Mouse (Mus musculus): ENCODE measurements around the gene Card14. TPM values are rescaled to one million over a fixed set of nuclear protein-coding genes. Genes with fewer than 3 reads are reported as not detected.

Card14 gene
- polyA plus RNA-seq (2012; rRNA removed) (1.7 and 2.0 TPM in 2 replicates), polyA plus RNA-seq (2014; fragmentation: Nextera tagmentation; extraction: Ambion mirVana) (1.7 and 1.9 TPM in 2 replicates)

DNA sequence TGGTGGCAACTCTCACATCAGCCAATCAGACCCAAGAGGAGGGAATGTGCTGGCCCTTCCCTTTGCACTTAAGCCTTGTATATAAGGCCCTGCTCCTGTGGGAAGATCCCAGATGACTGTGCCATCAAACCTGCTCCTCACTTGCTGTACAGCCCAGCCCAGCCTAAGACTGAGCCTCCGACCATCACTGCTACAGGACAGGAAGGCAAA lies at the start of gene Card14:
Card14 (plus strand) TSS at position 111 of the 210 bp plus-strand sequence.
- H3K4me2 ChIP-seq (replicated peaks; ENCODE audit: low read depth, low read length, severe bottlenecking): peak within 1 kb of the TSS; percentile 28
- 32% methylated on average over 1 of the region's 1 CpGs for WGBS
- H3K27ac ChIP-seq (replicated peaks; ENCODE audit: low read depth, low read length): 0 out of 2 replicates have a peak within 1 kb of the TSS, but pooled peaks have one; percentile 7
- no peak for DNase-seq (ENCODE audit: low spot score)
- TF ChIP-seq POLR2A (IDR thresholded peaks at IDR 0.05; ENCODE audit: borderline replicate concordance, extremely low read depth, insufficient read depth, insufficient read length): no peak
- no peaks in the 10 kb centered on the region; the same call in 1 of the 2 replicates for H3K4me1 ChIP-seq (ENCODE audit: control insufficient read depth, insufficient read depth, low read length)
- no peaks in the 10 kb centered on the region for H3K36me3 ChIP-seq (ENCODE audit: control insufficient read depth, insufficient read depth, low read length)
- H3K4me3 ChIP-seq (replicated peaks; ENCODE audit: low read length): no peak within 1 kb of the TSS
- no peaks in the 10 kb centered on the region for H3K27me3 ChIP-seq (ENCODE audit: control insufficient read depth, insufficient read depth, low read length)
- peak within 1 kb of the TSS; percentile 9; the same call in 1 of the 2 replicates for H3K9ac ChIP-seq (ENCODE audit: low read depth, low read length, severe bottlenecking)
- no peaks in the 10 kb centered on the region for H3K9me3 ChIP-seq (ENCODE audit: control insufficient read depth, low read length)
- no peak for ATAC-seq (ENCODE audit: low FRiP score, low read depth)

GRCm38 (mm10) chr11:119258216-119258571 lies 49.4 kb upstream of the Card14 start:
- DNase-seq (ENCODE audit: low spot score) (no peak), ATAC-seq (ENCODE audit: low FRiP score, low read depth) (0 out of 2 replicates have a peak, but pooled peaks have one; percentile 3)
- 0 out of 2 replicates have a peak overlapping the region, but pooled peaks have one; percentile 33 for H3K27ac ChIP-seq (replicated peaks; ENCODE audit: low read depth, low read length)
- no peak for TF ChIP-seq POLR2A (IDR thresholded peaks at IDR 0.05; ENCODE audit: borderline replicate concordance, extremely low read depth, insufficient read depth, insufficient read length)
- H3K4me2 ChIP-seq (replicated peaks; ENCODE audit: low read depth, low read length, severe bottlenecking): peak overlapping the region; percentile 44
- no peaks in the 10 kb centered on the region for H3K36me3 ChIP-seq (ENCODE audit: control insufficient read depth, insufficient read depth, low read length)
- H3K4me3 ChIP-seq (replicated peaks; ENCODE audit: low read length): peak overlapping the region; percentile 15
- no peaks in the 10 kb centered on the region for H3K27me3 ChIP-seq (ENCODE audit: control insufficient read depth, insufficient read depth, low read length)
- no peaks in the 10 kb centered on the region; the same call in 1 of the 2 replicates for H3K4me1 ChIP-seq (ENCODE audit: control insufficient read depth, insufficient read depth, low read length)
- H3K9me3 ChIP-seq (ENCODE audit: control insufficient read depth, low read length): no peaks in the 10 kb centered on the region
- no peak overlapping the region for H3K9ac ChIP-seq (ENCODE audit: low read depth, low read length, severe bottlenecking)
- WGBS: 56% methylated on average over 9 of the region's 9 CpGs

DNA sequence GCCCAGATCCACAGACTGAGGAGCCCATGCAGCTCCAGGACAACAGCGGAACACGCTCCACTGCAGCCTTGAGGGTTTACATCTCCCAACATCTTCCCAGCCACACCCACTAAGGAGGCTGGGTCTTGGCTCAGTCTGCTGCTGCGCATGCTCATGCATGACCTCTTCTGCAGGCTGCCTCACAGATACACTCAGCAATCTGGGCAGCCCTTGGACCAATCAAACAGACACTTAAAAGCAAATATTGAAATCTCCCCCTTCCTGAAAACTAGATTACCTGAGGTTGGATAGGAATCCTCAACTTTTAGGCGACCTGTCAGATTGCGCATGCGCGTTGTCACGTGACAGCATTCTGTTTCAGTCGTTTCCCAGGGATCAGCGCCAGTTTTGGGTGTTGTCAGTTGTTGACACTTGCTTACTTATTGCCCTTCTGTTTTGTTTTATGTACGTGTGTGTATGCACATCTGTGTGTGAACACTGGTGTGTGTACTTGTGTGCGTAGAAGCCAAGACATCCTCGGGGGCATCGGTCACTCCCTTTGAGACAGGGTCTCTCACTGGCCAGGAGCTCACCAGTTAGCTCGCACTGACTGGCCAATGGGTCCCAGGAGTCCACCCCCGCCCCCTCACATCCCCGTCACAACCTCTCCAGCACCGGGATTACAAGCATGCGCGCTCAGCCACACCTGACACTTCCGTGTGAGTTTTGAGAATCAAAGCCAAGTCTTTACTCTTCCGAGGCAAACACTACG lies 48.8 kb upstream of the Card14 start:
- Histone ChIP-seq H3K4me1 (ENCODE audit: control insufficient read depth, insufficient read depth, low read length) (no peaks in the 10 kb centered on the region; the same call in 1 of the 2 replicates), H3K4me3 (replicated peaks; ENCODE audit: low read length) (peak overlapping the region; percentile 15), H3K36me3 (ENCODE audit: control insufficient read depth, insufficient read depth, low read length) (no peaks in the 10 kb centered on the region), H3K4me2 (replicated peaks; ENCODE audit: low read depth, low read length, severe bottlenecking) (peak overlapping the region; percentile 44), H3K9ac (ENCODE audit: low read depth, low read length, severe bottlenecking) (no peak overlapping the region), H3K27me3 (ENCODE audit: control insufficient read depth, insufficient read depth, low read length) (no peaks in the 10 kb centered on the region), H3K9me3 (ENCODE audit: control insufficient read depth, low read length) (no peaks in the 10 kb centered on the region), H3K27ac (replicated peaks; ENCODE audit: low read depth, low read length) (0 out of 2 replicates have a peak overlapping the region, but pooled peaks have one; percentile 33)
- TF ChIP-seq POLR2A (IDR thresholded peaks at IDR 0.05; ENCODE audit: borderline replicate concordance, extremely low read depth, insufficient read depth, insufficient read length): no peak
- DNase-seq (ENCODE audit: low spot score) (peak; percentile 47), ATAC-seq (ENCODE audit: low FRiP score, low read depth) (peak; percentile 81)
- WGBS: 68% methylated on average over 23 of the region's 23 CpGs

GRCm38 (mm10) chr11:119259977-119260376 lies 47.6 kb upstream of the Card14 start:
- DNase-seq (ENCODE audit: low spot score) (no peak), ATAC-seq (ENCODE audit: low FRiP score, low read depth) (no peak)
- no peak overlapping the region for H3K9ac ChIP-seq (ENCODE audit: low read depth, low read length, severe bottlenecking)
- no peak overlapping the region for H3K27ac ChIP-seq (replicated peaks; ENCODE audit: low read depth, low read length)
- H3K27me3 ChIP-seq (ENCODE audit: control insufficient read depth, insufficient read depth, low read length): no peaks in the 10 kb centered on the region
- TF ChIP-seq POLR2A (IDR thresholded peaks at IDR 0.05; ENCODE audit: borderline replicate concordance, extremely low read depth, insufficient read depth, insufficient read length): no peak
- no peak overlapping the region for H3K4me3 ChIP-seq (replicated peaks; ENCODE audit: low read length)
- no peaks in the 10 kb centered on the region; the same call in 1 of the 2 replicates for H3K4me1 ChIP-seq (ENCODE audit: control insufficient read depth, insufficient read depth, low read length)
- H3K4me2 ChIP-seq (replicated peaks; ENCODE audit: low read depth, low read length, severe bottlenecking): no peak overlapping the region
- WGBS: 81% methylated on average over 8 of the region's 8 CpGs
- H3K36me3 ChIP-seq (ENCODE audit: control insufficient read depth, insufficient read depth, low read length): no peaks in the 10 kb centered on the region
- H3K9me3 ChIP-seq (ENCODE audit: control insufficient read depth, low read length): no peaks in the 10 kb centered on the region

- ATAC-seq (ENCODE audit: low FRiP score, low read depth): no peak
- Histone ChIP-seq H3K36me3 (ENCODE audit: control insufficient read depth, insufficient read depth, low read length) (no peaks in the 10 kb centered on the region), H3K27ac (replicated peaks; ENCODE audit: low read depth, low read length) (no peak overlapping the region), H3K9me3 (ENCODE audit: control insufficient read depth, low read length) (no peaks in the 10 kb centered on the region), H3K27me3 (ENCODE audit: control insufficient read depth, insufficient read depth, low read length) (no peaks in the 10 kb centered on the region), H3K4me3 (replicated peaks; ENCODE audit: low read length) (no peak overlapping the region), H3K4me2 (replicated peaks; ENCODE audit: low read depth, low read length, severe bottlenecking) (no peak overlapping the region), H3K4me1 (ENCODE audit: control insufficient read depth, insufficient read depth, low read length) (peaks cover 7% of the 10 kb centered on the region), H3K9ac (ENCODE audit: low read depth, low read length, severe bottlenecking) (no peak overlapping the region)
- 90% methylated on average over 13 of the region's 13 CpGs for WGBS
- no peak for TF ChIP-seq POLR2A (IDR thresholded peaks at IDR 0.05; ENCODE audit: borderline replicate concordance, extremely low read depth, insufficient read depth, insufficient read length)
- DNase-seq (ENCODE audit: low spot score): no peak
Measured at GRCm38 (mm10) chr11:119264413-119264812, 43.2 kb upstream of the Card14 start.

All from limb, embryonic 14.5 days (tissue).